Mouse (Mus musculus): Measurements from ENCODE around the gene Prss56. TPM values are rescaled to one million over a fixed set of nuclear protein-coding genes. Genes with fewer than 3 reads are reported as not detected.
A peak's percentile ranks its signal among the peaks of the same experiment; 100 is the strongest.

Gene Prss56
- total and polyA plus RNA-seq, 3 experiments = not detected

DNA sequence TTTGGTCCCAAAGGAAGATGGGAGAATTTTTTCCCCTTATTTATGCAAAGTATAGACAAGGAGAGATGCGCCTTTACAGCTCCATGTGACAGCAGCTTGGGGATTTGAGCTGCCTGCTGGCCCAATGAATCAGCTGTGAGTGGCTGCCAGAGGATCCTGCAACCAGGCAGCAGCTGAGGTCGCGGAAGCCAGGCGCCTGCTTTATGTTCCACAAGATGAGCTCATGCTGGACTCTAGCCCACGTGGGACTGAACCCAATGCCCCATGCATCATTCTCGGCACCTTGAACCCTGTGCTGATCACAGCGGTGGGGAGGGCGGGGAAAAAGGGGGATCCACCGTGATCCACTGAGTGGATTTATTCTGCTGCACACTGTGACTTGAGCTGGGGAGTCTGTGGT is 40.7 kb upstream of the Prss56 start:
- no peak for DNase-seq (ENCODE audit: extremely low read depth)
- dilution Hi-C loops (cut with MboI; ENCODE audit: extremely low pct_ligation_motif_present, extremely low pct_unique_long_range_greater_than_20kb, low sequenced_read_pairs) (no loop called here), in situ Hi-C loops (cut with MboI; ENCODE audit: low pct_ligation_motif_present, low pct_unique_long_range_greater_than_20kb, low sequenced_read_pairs) (no loop called here)
- Histone ChIP-seq H3K4me3 (replicated peaks in 1 of 3; ENCODE audit: low read depth in 2 of 3, low read length in 2 of 3, poor library complexity in 1 of 3) (no peak overlapping the region), H3K27me3 (replicated peaks) (peaks cover 26% of the 10 kb centered on the region), H3K4me1 (ENCODE audit: control insufficient read depth in 1 of 2, insufficient read depth in 2 of 2) (peaks cover 3 to 16% of the 10 kb centered on the region in 2 experiments; a peak in 3 of 4 replicates), H3K9ac (ENCODE audit: insufficient read depth, low read depth) (no peak overlapping the region), H3K4me2 (ENCODE audit: insufficient read depth, low read depth, poor library complexity, severe bottlenecking) (no peak overlapping the region), H3K36me3 (replicated peaks in 1 of 2; ENCODE audit: control insufficient read depth in 1 of 2, insufficient read depth in 1 of 2, low read length in 1 of 2) (no peaks in the 10 kb centered on the region), H3K9me3 (replicated peaks; ENCODE audit: low read length) (no peaks in the 10 kb centered on the region), H3K27ac (ENCODE audit: insufficient read depth, low read depth) (no peak overlapping the region), H3K79me2 (replicated peaks; ENCODE audit: control insufficient read depth, extremely low read depth, insufficient read depth, poor library complexity, severe bottlenecking) (no peaks in the 10 kb centered on the region)
- TF ChIP-seq ELF1 (IDR thresholded peaks at IDR 0.05; ENCODE audit: low read depth, low read length) (no peak), ETS1 (conservative IDR thresholded peaks at IDR 0.05; ENCODE audit: low read depth, low read length) (0 out of 2 replicates have a peak, but pooled peaks have one; percentile 18)

DNA sequence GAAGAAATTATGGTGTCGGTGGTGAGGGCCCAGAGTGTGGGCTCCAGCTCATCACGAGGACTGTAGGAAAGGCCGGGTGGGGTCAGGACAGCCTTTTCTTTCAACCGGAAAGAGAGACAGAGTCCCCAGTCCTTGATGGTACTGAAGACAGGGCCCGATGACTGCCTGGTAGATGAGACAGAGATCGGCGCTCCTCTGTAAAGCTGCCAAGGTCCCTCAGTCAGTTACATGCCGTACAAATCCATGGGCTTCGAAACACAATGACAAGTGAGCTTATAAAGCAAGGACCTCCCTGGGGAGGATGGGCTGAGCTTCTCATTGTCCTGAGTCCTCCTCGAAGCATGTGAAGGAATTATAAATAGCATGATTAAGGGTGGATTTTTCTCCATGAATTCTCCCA is 40.0 kb upstream of the Prss56 start:
- Histone ChIP-seq H3K79me2 (replicated peaks; ENCODE audit: control insufficient read depth, extremely low read depth, insufficient read depth, poor library complexity, severe bottlenecking) (no peaks in the 10 kb centered on the region), H3K4me2 (ENCODE audit: insufficient read depth, low read depth, poor library complexity, severe bottlenecking) (no peak overlapping the region), H3K9me3 (replicated peaks; ENCODE audit: low read length) (no peaks in the 10 kb centered on the region), H3K9ac (ENCODE audit: insufficient read depth, low read depth) (no peak overlapping the region), H3K27ac (ENCODE audit: insufficient read depth, low read depth) (no peak overlapping the region), H3K36me3 (replicated peaks in 1 of 2; ENCODE audit: control insufficient read depth in 1 of 2, insufficient read depth in 1 of 2, low read length in 1 of 2) (no peaks in the 10 kb centered on the region), H3K4me1 (ENCODE audit: control insufficient read depth in 1 of 2, insufficient read depth in 2 of 2) (peaks cover 3 to 16% of the 10 kb centered on the region in 2 experiments; a peak in 3 of 4 replicates), H3K4me3 (replicated peaks in 1 of 3; ENCODE audit: low read depth in 2 of 3, low read length in 2 of 3, poor library complexity in 1 of 3) (no peak overlapping the region), H3K27me3 (replicated peaks) (peaks cover 33% of the 10 kb centered on the region)
- DNase-seq (ENCODE audit: extremely low read depth) = no peak
- dilution Hi-C loops (cut with MboI; ENCODE audit: extremely low pct_ligation_motif_present, extremely low pct_unique_long_range_greater_than_20kb, low sequenced_read_pairs) (no loop called here), in situ Hi-C loops (cut with MboI; ENCODE audit: low pct_ligation_motif_present, low pct_unique_long_range_greater_than_20kb, low sequenced_read_pairs) (no loop called here)
- TF ChIP-seq PAX5 (IDR thresholded peaks at IDR 0.05; ENCODE audit: low read length) = no peak
- TF ChIP-seq SMC3 (IDR thresholded peaks at IDR 0.05; ENCODE audit: low read depth, low read length) = no peak
- no peak for TF ChIP-seq USF1 (IDR thresholded peaks at IDR 0.05; ENCODE audit: low read depth, low read length)
- TF ChIP-seq E2F4 (IDR thresholded peaks at IDR 0.05; ENCODE audit: insufficient replicate concordance, low read depth, low read length) = no peak
- no peak for TF ChIP-seq USF2 (conservative IDR thresholded peaks at IDR 0.05; ENCODE audit: low read depth, low read length)
- no peak for TF ChIP-seq ZKSCAN1 (IDR thresholded peaks at IDR 0.05; ENCODE audit: borderline replicate concordance, low read depth, low read length)
- no peak for TF ChIP-seq MYC (IDR thresholded peaks at IDR 0.05; ENCODE audit: low read depth, low read length)
- TF ChIP-seq BHLHE40 (IDR thresholded peaks at IDR 0.05; ENCODE audit: low read depth, low read length) = no peak
- no peak for TF ChIP-seq GABPA (IDR thresholded peaks at IDR 0.05; ENCODE audit: insufficient replicate concordance, low read depth, low read length)
- no peak for TF ChIP-seq MXI1 (IDR thresholded peaks at IDR 0.05; ENCODE audit: low read depth, low read length)
- TF ChIP-seq CHD2 (IDR thresholded peaks at IDR 0.05; ENCODE audit: low read length) = no peak
- TF ChIP-seq ZC3H11A (IDR thresholded peaks at IDR 0.05; ENCODE audit: low read depth, low read length) = no peak
- no peak for TF ChIP-seq EP300 (IDR thresholded peaks at IDR 0.05; ENCODE audit: low read length)
- no peak for TF ChIP-seq ZMIZ1 (IDR thresholded peaks at IDR 0.05; ENCODE audit: low read depth, low read length)
- TF ChIP-seq MAZ (IDR thresholded peaks at IDR 0.05; ENCODE audit: low read depth, low read length) = no peak
